Mouse (Mus musculus): Measurements from ENCODE around the gene Fam163a. TPM values are rescaled to one million over a fixed set of nuclear protein-coding genes. Genes with fewer than 3 reads are reported as not detected.
A peak's percentile ranks its signal among the peaks of the same experiment; 100 is the strongest.
"Not testable (repeated sequence)": the region's sequence is repeated elsewhere in the genome, so short reads cannot be mapped to it uniquely, and the experiment has no call there.

Fam163a gene
- polyA plus RNA-seq (2014; fragmentation: Nextera tagmentation; extraction: Ambion mirVana): 0.35 and 0.39 TPM in 2 replicates

GRCm38 (mm10) chr1:156204656-156205131 lies at the start of gene Fam163a:
TSS of gene Fam163a (minus strand) at chr1:156205026.
- H3K9me3 ChIP-seq (ENCODE audit: control insufficient read depth, low read length): no peaks in the 10 kb centered on the region
- H3K27me3 ChIP-seq (ENCODE audit: control insufficient read depth, insufficient read depth, low read length): peaks cover 43% of the 10 kb centered on the region
- H3K9ac ChIP-seq (ENCODE audit: low read length): peak within 1 kb of the TSS; percentile 43
- H3K4me3 ChIP-seq (ENCODE audit: low read depth, low read length): peak within 1 kb of the TSS; percentile 41
- H3K36me3 ChIP-seq (ENCODE audit: control insufficient read depth, insufficient read depth, low read length): no peaks in the 10 kb centered on the region
- ATAC-seq (ENCODE audit: insufficient number of reproducible peaks, low FRiP score, low TSS enrichment, low read depth) (peak; percentile 71; the same call in 1 of the 2 replicates), DNase-seq (ENCODE audit: low spot score) (peak; percentile 67)
- H3K27ac ChIP-seq (replicated peaks; ENCODE audit: low read depth, low read length): no peak within 1 kb of the TSS
- under 1% methylated on average over 44 of the region's 44 CpGs for WGBS
- peaks cover 5% of the 10 kb centered on the region; the same call in 1 of the 2 replicates for H3K4me1 ChIP-seq (ENCODE audit: control insufficient read depth, insufficient read depth, low read length)
- peak within 1 kb of the TSS; percentile 92 for H3K4me2 ChIP-seq (ENCODE audit: low read depth, severe bottlenecking)

- not testable (repeated sequence) for H3K4me3 ChIP-seq (ENCODE audit: low read depth, low read length); H3K9me3 ChIP-seq (ENCODE audit: control insufficient read depth, low read length); DNase-seq (ENCODE audit: low spot score); ATAC-seq (ENCODE audit: insufficient number of reproducible peaks, low FRiP score, low TSS enrichment, low read depth); H3K27ac ChIP-seq (replicated peaks; ENCODE audit: low read depth, low read length); H3K4me1 ChIP-seq (ENCODE audit: control insufficient read depth, insufficient read depth, low read length); H3K36me3 ChIP-seq (ENCODE audit: control insufficient read depth, insufficient read depth, low read length); H3K27me3 ChIP-seq (ENCODE audit: control insufficient read depth, insufficient read depth, low read length); H3K4me2 ChIP-seq (ENCODE audit: low read depth, severe bottlenecking); H3K9ac ChIP-seq (ENCODE audit: low read length)
- 92% methylated on average over 4 of the region's 4 CpGs for WGBS
These were observed 46.3 kb upstream of the Fam163a start for GRCm38 (mm10) chr1:156251096-156251495.

GRCm38 (mm10) chr1:156247893-156248292 lies 43.1 kb upstream of the Fam163a start:
- WGBS: 40% methylated on average over 3 of the region's 3 CpGs
- H3K4me3 ChIP-seq (ENCODE audit: low read depth, low read length): no peak overlapping the region
- no peak overlapping the region for H3K9ac ChIP-seq (ENCODE audit: low read length)
- H3K9me3 ChIP-seq (ENCODE audit: control insufficient read depth, low read length): no peaks in the 10 kb centered on the region
- no peaks in the 10 kb centered on the region for H3K36me3 ChIP-seq (ENCODE audit: control insufficient read depth, insufficient read depth, low read length)
- H3K27me3 ChIP-seq (ENCODE audit: control insufficient read depth, insufficient read depth, low read length): no peaks in the 10 kb centered on the region
- ATAC-seq (ENCODE audit: insufficient number of reproducible peaks, low FRiP score, low TSS enrichment, low read depth): no peak
- H3K4me2 ChIP-seq (ENCODE audit: low read depth, severe bottlenecking): no peak overlapping the region
- DNase-seq (ENCODE audit: low spot score): no peak
- no peaks in the 10 kb centered on the region for H3K4me1 ChIP-seq (ENCODE audit: control insufficient read depth, insufficient read depth, low read length)
- H3K27ac ChIP-seq (replicated peaks; ENCODE audit: low read depth, low read length): no peak overlapping the region

GRCm38 (mm10) chr1:156241713-156242348 lies 37.0 kb upstream of the Fam163a start:
- no peak for ATAC-seq (ENCODE audit: insufficient number of reproducible peaks, low FRiP score, low TSS enrichment, low read depth)

GRCm38 (mm10) chr1:156241035-156241434 lies 36.2 kb upstream of the Fam163a start:
- Histone ChIP-seq H3K4me2 (ENCODE audit: low read depth, severe bottlenecking) (no peak overlapping the region), H3K9ac (ENCODE audit: low read length) (no peak overlapping the region), H3K36me3 (ENCODE audit: control insufficient read depth, insufficient read depth, low read length) (no peaks in the 10 kb centered on the region), H3K27me3 (ENCODE audit: control insufficient read depth, insufficient read depth, low read length) (no peaks in the 10 kb centered on the region), H3K4me1 (ENCODE audit: control insufficient read depth, insufficient read depth, low read length) (no peaks in the 10 kb centered on the region), H3K27ac (replicated peaks; ENCODE audit: low read depth, low read length) (no peak overlapping the region), H3K9me3 (ENCODE audit: control insufficient read depth, low read length) (no peaks in the 10 kb centered on the region), H3K4me3 (ENCODE audit: low read depth, low read length) (no peak overlapping the region)
- 39% methylated on average over 2 of the region's 2 CpGs for WGBS
- no peak for DNase-seq (ENCODE audit: low spot score)
- no peak for ATAC-seq (ENCODE audit: insufficient number of reproducible peaks, low FRiP score, low TSS enrichment, low read depth)

More at GRCm38 (mm10) chr1:156241713-156242348, 37.0 kb upstream of the Fam163a start:
- Histone ChIP-seq H3K4me2 (ENCODE audit: low read depth, severe bottlenecking) (no peak overlapping the region), H3K4me1 (ENCODE audit: control insufficient read depth, insufficient read depth, low read length) (no peaks in the 10 kb centered on the region), H3K36me3 (ENCODE audit: control insufficient read depth, insufficient read depth, low read length) (no peaks in the 10 kb centered on the region), H3K9ac (ENCODE audit: low read length) (no peak overlapping the region), H3K4me3 (ENCODE audit: low read depth, low read length) (no peak overlapping the region), H3K27ac (replicated peaks; ENCODE audit: low read depth, low read length) (no peak overlapping the region), H3K9me3 (ENCODE audit: control insufficient read depth, low read length) (no peaks in the 10 kb centered on the region), H3K27me3 (ENCODE audit: control insufficient read depth, insufficient read depth, low read length) (no peaks in the 10 kb centered on the region)
- 10% methylated on average over 14 of the region's 14 CpGs for WGBS
- peak; percentile 74 for DNase-seq (ENCODE audit: low spot score)

- Histone ChIP-seq H3K27me3 (ENCODE audit: control insufficient read depth, insufficient read depth, low read length) (no peaks in the 10 kb centered on the region), H3K27ac (replicated peaks; ENCODE audit: low read depth, low read length) (no peak overlapping the region), H3K4me3 (ENCODE audit: low read depth, low read length) (no peak overlapping the region), H3K9ac (ENCODE audit: low read length) (no peak overlapping the region), H3K9me3 (ENCODE audit: control insufficient read depth, low read length) (no peaks in the 10 kb centered on the region), H3K36me3 (ENCODE audit: control insufficient read depth, insufficient read depth, low read length) (no peaks in the 10 kb centered on the region), H3K4me1 (ENCODE audit: control insufficient read depth, insufficient read depth, low read length) (no peaks in the 10 kb centered on the region), H3K4me2 (ENCODE audit: low read depth, severe bottlenecking) (no peak overlapping the region)
- no peak for ATAC-seq (ENCODE audit: insufficient number of reproducible peaks, low FRiP score, low TSS enrichment, low read depth)
- 74% methylated on average over 6 of the region's 6 CpGs for WGBS
- no peak for DNase-seq (ENCODE audit: low spot score)
These were observed 26.3 kb upstream of the Fam163a start for GRCm38 (mm10) chr1:156231122-156231521.

GRCm38 (mm10) chr1:156230339-156231089 lies 25.7 kb upstream of the Fam163a start:
- DNase-seq (ENCODE audit: low spot score) (peak; percentile 45), ATAC-seq (ENCODE audit: insufficient number of reproducible peaks, low FRiP score, low TSS enrichment, low read depth) (peak; percentile 52; the same call in 1 of the 2 replicates)
- H3K9me3 ChIP-seq (ENCODE audit: control insufficient read depth, low read length): no peaks in the 10 kb centered on the region
- no peak overlapping the region for H3K4me2 ChIP-seq (ENCODE audit: low read depth, severe bottlenecking)
- H3K27ac ChIP-seq (replicated peaks; ENCODE audit: low read depth, low read length): no peak overlapping the region
- H3K9ac ChIP-seq (ENCODE audit: low read length): no peak overlapping the region
- 39% methylated on average over 9 of the region's 9 CpGs for WGBS
- no peaks in the 10 kb centered on the region for H3K27me3 ChIP-seq (ENCODE audit: control insufficient read depth, insufficient read depth, low read length)
- H3K4me1 ChIP-seq (ENCODE audit: control insufficient read depth, insufficient read depth, low read length): no peaks in the 10 kb centered on the region
- H3K4me3 ChIP-seq (ENCODE audit: low read depth, low read length): no peak overlapping the region
- no peaks in the 10 kb centered on the region for H3K36me3 ChIP-seq (ENCODE audit: control insufficient read depth, insufficient read depth, low read length)

- H3K4me2 ChIP-seq (ENCODE audit: low read depth, severe bottlenecking): no peak overlapping the region
- no peaks in the 10 kb centered on the region for H3K27me3 ChIP-seq (ENCODE audit: control insufficient read depth, insufficient read depth, low read length)
- ATAC-seq (ENCODE audit: insufficient number of reproducible peaks, low FRiP score, low TSS enrichment, low read depth) (peak; percentile 41; the same call in 1 of the 2 replicates), DNase-seq (ENCODE audit: low spot score) (peak; percentile 80)
- H3K36me3 ChIP-seq (ENCODE audit: control insufficient read depth, insufficient read depth, low read length): no peaks in the 10 kb centered on the region
- no peaks in the 10 kb centered on the region for H3K4me1 ChIP-seq (ENCODE audit: control insufficient read depth, insufficient read depth, low read length)
- H3K9me3 ChIP-seq (ENCODE audit: control insufficient read depth, low read length): no peaks in the 10 kb centered on the region
- H3K4me3 ChIP-seq (ENCODE audit: low read depth, low read length): no peak overlapping the region
- 34% methylated on average over 7 of the region's 7 CpGs for WGBS
- no peak overlapping the region for H3K27ac ChIP-seq (replicated peaks; ENCODE audit: low read depth, low read length)
- H3K9ac ChIP-seq (ENCODE audit: low read length): no peak overlapping the region
These were observed 24.6 kb upstream of the Fam163a start for GRCm38 (mm10) chr1:156229448-156229847.
